Mouse (Mus musculus) CD4-positive, CD25-positive, alpha-beta regulatory T cell, adult 2 months (primary cell): Measurements from ENCODE around the gene Htra1.

Source experiments
- DNase-seq: peaks from one replicate; pipeline ENCODE4 v3.0.0-alpha.2; 2012; ENCODE audit warnings: low read depth, low spot score

The Htra1 gene

DNA sequence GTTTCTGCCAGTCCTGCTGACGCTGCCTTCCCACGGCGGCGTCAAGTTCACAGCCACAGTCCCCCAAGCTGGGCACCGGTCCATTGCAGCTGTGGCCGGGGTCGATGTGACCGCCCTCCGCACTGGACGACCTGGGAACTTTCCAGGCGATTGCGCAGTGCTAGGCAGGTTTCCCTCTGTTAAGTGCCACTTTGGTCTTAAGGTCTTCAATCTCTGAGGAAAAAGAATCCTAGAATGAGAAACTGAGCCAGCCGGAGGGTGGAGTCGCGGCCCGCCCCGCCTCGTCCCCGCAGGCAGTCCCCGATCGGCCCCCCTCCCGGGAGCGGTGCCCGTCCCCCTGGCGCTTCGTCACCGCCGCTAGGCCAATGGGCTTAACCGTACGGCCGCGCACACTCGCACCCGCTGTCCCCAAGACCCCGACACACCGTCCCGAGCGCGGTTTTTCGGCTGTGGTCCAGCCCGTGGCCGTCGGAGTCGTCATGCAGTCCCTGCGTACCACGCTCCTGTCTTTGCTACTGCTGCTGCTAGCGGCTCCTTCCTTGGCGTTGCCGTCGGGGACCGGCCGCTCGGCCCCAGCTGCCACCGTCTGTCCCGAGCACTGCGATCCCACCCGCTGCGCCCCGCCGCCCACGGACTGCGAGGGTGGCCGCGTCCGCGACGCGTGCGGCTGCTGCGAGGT is at the start of gene Htra1:
TSS of gene Htra1 (plus strand) at position 319 of the 679 bp plus-strand sequence.
- DNase-seq = no peak

DNA sequence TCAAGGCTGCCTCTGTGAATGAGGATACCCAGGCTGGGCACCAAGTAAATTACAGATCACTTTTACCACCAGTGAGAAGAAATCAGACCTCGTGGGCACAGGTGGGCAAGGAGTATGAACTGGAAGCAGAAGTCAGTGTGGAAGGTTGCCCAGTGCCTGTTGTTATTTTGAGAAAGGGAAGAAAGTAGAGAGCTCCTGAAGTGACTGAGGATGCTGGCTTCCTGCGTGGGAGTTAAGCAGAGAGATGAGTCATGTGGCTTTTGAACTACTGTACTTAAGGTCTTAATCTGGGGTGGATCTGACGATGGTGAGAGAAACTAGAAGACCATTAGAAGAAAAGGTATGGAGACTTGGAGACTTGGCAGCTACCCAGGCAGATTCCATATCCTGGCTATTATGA is 49.7 kb upstream of the Htra1 start:
- peak; percentile 63 for DNase-seq

DNA sequence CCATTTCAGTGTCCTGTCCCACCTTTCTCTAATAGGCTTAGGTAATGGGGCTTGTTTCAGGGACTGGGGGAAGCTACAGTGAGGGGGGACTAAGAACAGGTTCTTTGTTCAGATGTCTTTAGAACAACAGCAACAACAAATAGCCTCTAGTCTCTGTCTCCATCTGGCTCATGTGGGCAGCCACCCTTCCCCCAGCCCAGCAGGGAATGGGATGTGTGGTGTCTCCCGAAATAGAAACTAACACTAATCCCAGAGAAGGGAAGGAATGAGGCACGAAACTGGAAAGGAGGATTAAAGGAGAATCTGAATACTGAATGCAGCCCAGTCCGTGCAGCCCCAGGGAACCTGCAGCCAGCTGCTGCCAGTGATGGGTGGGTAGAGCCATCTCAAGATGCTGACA is 48.0 kb upstream of the Htra1 start:
- no peak for DNase-seq

GRCm38 (mm10) chr7:130890871-130891270 is 45.0 kb upstream of the Htra1 start:
- DNase-seq = no peak

DNA sequence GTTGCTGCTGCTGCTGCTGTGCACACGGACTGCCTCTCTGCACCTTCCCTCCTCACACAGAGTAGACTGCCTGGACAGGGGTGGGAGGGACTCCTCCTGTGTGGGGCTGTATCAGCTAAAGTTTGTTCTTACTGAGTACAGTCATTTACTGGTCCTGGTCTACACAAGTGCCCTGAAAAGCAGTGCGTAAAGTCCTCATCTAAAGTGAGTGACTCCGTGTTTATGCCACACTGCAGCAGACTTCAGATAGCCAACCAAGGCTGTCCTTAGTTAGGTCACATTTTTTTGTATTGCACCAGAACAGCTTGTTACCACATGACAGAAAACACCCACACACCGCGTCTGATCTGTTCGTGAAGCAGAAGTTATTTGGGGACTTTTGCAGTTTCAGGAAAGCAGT is 42.9 kb upstream of the Htra1 start:
- peak; percentile 75 for DNase-seq

- DNase-seq = no peak
Observed at GRCm38 (mm10) chr7:130894931-130895617, 40.8 kb upstream of the Htra1 start.

DNA sequence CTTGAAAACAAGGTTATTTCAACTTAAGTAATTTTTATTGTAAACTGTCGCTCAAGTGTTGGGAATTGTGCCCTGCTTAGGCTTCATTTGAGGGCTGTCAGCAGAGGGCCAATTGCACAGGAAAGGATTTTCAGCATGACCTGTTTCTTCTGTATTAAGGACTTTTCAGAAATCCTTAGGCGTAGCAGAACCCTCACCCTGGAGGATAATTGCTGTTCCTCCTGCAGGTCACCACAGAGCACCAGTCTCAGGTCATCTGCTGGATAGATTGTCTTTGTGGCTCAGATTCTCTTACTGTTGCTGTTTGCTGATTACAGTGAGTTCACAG is 40.3 kb upstream of the Htra1 start:
- no peak for DNase-seq

DNA sequence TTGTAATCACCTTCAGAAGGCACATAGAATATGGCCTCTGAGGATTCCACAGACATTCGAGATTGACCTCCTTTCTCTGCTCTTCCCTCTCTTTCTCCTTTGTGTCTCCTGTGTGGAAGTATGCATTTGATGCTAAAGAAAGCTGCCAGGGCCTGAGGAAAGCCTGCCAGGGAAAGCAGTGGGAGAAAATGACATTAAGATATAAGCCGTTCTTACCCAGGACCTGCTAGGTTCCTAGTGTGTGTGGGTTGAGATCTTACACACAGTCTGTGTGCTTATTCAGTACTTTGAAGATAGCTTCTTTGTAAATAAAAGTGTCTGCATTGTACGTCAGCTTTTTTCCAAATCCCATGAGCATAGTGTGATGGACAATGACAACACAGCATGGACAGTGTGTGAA is 39.8 kb upstream of the Htra1 start:
- DNase-seq = no peak

GRCm38 (mm10) chr7:130897201-130897600 is 38.7 kb upstream of the Htra1 start:
- no peak for DNase-seq

DNA sequence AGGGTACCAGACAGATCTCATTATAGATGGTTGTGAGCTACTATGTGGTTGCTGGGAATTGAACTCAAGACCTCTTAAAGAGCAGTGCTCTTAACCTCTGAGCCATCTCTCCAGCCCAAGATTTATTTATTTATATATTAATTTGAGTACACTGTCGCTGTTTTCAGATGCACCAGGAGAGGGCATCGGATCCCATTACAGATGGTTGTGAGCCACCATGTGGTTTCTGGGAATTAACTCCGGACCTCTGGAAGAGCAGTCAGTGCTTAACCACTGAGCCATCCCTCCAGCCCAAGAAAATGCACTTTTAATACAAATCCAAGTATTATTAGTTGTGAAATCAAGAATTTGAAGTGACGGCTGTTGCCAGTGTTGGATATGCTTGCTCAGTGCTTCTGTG is 37.5 kb upstream of the Htra1 start:
- DNase-seq = peak; percentile 14

DNA sequence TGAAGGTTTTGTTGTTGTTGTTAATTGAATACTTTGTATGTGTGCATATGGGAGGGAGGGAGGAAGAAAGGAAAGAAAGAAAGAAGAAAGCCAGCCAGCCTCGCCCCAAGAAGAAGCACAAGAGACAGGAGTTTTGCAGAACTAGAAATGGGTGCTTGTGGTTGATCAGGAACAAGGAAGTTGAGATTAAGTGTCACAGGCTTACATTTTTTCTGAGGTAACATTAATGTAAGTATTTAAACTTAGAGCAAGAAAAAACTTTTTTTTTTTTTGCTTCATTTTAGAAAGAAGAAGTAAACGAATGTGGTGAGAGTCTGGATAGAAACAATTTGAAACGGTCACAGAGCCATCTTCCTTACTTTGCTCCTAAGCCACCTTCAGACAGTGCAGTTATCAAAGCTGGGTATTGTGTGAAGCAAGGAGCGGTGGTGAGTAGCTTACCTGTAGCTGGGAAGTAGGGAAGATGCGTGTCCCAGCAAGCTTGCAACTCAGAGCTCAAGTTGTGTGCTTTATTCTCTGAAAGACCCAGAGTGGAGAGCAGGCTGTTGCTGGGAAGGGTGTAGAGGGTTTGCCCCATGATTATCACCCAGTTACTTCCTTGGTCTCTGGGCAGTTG is 35.6 kb upstream of the Htra1 start:
- no peak for DNase-seq

DNA sequence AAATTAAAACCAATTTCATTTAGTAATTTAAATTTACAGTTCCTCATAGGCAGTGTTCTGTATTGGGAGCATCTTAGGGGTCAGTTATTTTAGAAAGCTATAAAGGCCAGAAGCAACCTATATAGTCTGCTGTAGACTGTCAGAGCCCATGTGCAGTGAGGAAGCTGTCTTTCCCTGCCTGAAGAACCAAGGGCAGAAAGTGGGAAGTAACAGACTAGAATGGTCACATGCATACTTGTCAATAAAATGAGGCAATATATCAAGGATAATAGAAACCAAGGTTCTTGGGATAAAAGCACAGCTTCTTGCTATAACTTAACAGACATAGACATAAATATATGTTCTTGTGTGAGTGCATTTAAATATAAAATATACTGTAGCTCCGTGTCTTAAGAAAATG is 33.0 kb upstream of the Htra1 start:
- no peak for DNase-seq

DNA sequence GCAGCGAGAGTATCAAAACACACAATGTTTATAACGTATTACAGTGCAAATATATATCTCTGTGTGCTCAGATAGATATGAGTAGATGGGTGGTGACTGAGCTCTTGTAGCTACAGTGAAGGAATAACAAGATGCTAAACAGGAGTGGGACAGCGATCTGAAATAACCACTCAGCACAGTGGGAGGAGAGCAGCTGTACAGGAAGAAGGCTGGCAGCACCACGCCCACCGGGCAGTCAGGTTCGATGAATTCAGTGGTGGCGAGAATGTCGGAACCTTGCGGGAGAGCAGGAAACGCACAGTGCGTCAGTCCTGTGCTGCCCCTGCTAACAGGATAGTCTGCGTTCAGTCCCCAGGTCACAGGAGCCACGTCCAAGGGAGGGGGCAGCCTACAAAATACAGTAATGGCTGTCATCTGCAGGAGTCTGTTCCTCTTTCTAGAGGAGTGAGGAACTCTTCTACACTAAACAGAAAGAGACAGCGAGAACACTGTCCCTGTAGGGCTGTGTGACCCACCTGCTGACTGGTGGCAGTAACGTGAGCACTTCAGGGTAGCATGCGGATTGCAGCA is 32.3 kb upstream of the Htra1 start:
- peak; percentile 52 for DNase-seq

- no peak for DNase-seq
Observed at GRCm38 (mm10) chr7:130904571-130905365, 31.1 kb upstream of the Htra1 start.

DNA sequence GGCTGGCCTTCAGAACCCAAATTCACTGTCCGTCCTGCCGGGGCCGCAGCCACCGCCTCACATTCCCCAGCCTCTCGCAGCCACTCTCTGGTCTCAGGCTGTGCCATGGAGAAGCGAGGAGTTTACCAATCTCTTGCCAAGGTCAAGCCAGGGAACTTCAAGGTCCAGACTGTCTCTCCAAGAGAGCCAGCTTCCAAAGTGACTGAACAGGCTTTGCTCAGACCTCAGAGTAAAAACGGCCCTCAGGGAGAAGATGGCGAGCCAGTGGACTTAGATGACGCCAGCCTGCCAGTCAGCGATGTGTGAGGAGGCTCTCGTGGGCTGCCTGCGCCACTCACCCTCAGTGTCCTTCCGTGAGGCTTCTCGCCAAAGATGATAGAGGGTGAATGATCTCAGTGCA is 25.1 kb upstream of the Htra1 start:
- DNase-seq = no peak

DNA sequence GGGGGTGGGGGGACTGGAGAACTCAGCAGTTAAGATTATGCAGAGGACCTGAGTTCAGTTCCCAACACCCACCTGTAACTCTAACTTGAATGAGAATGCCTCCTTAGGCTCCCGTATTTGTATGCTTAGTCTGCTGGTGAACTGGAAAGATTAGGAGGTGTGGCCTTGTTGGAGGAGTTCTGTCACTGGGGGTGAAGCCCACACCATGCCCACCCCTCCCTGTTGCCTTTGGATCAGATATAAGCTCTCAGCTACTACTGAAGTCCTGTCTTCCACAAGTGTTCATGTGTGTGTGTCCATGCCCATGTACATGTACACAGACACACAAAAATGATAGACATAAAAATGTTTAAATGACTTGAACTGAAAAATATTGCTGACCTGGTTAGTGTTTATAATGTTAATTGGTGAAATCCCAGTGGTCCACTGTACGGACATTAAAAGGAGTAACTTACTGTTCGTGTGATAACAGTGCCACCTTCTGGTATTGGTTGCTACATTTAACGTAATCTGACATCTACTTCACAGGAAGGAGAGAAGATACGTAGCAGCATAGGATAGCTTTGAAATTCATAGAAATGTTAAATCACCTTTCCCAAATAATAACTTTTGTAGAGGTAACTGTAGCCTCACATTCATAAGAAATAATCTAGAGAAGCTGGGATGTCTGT is 21.1 kb upstream of the Htra1 start:
- peak; percentile 77 for DNase-seq

GRCm38 (mm10) chr7:130918260-130918659 is 17.7 kb upstream of the Htra1 start:
- no peak for DNase-seq

- no peak for DNase-seq
Observed at GRCm38 (mm10) chr7:130922981-130923731, 12.8 kb upstream of the Htra1 start.

DNA sequence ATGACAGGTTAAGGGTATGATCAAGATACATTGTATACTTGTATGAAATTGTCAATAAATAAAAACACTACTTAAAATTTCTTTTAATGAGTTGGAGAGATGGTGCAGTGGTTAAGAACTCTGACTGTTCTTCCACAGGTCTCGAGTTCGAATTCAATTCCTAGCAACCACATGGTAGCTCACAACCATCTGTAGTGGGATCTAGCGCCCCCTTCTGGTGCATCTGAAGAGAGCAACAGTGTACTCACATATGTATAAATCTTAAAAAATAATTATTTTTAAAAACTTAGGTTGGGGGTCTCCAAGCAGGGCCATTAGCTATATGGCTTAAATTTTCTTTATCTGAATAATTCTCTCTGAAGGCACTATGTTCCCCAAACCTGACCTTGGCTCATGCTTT is 5.5 kb upstream of the Htra1 start:
- DNase-seq = peak; percentile 49

GRCm38 (mm10) chr7:130932921-130933320 is 3.0 kb upstream of the Htra1 start:
- DNase-seq = no peak

DNA sequence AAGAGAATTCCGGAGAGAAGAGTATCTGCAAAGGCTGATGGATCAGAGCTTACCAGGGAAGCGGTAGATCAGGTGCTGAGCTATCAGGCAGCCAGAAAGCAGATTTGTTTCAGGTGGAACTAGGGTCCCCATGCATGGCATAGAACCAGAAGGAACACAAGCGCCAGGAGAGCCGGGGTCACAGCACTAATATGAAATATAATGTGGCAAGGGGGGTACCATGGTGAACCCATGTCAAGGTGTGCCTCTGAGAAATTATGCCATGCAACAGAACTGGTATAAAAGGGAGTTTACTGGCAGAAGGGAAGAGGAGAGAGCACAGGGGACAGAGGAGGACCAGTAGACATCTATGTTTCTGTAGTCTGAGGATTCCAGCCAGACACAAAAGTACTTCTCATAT is 1.3 kb upstream of the Htra1 start:
- DNase-seq = no peak
